Mouse (Mus musculus) urinary bladder, postnatal 36 days (tissue): Measurements from ENCODE around the gene Rgs9.

Experiments
- DNase-seq, 2 experiments: peaks; one replicate each; pipeline ENCODE4 v3.0.0; 2022; ENCODE audit warnings: low spot score in 2 of 2, mixed read lengths in 1 of 2

The Rgs9 gene

GRCm38 (mm10) chr11:109178788-109179518 lies 119.0 kb downstream of the Rgs9 start:
- peak; percentile 5 to 49 for DNase-seq

- DNase-seq: no peak
These were observed 122.5 kb downstream of the Rgs9 start for GRCm38 (mm10) chr11:109175376-109175969.
